Mouse (Mus musculus) limb, embryonic 12.5 days (tissue): ENCODE measurements around the gene Cd164l2. TPM values are rescaled to one million over a fixed set of nuclear protein-coding genes. Genes with fewer than 3 reads are reported as not detected.

Experiments used
- ATAC-seq: fragments of 200-750 bp; cut with Nextera tagmentation; 2 replicates; pipeline ENCODE4 v1.8.0; 2017; ENCODE audit warnings: low read depth, moderate TSS enrichment; ENCODE audit not compliant: insufficient number of reproducible peaks, insufficient read depth, low FRiP score, low TSS enrichment
- H3K27ac ChIP-seq: fragments of 300-500 bp; sonication (generic); 2 replicates; pipeline ENCODE4 v1.5.1; 2016; ENCODE audit warnings: mild to moderate bottlenecking, moderate library complexity
- H3K27me3 ChIP-seq: fragments of 300-500 bp; sonication (generic); 2 replicates; pipeline ENCODE4 v1.6.1; 2016; ENCODE audit warnings: mild to moderate bottlenecking, moderate library complexity
- H3K36me3 ChIP-seq: fragments of 300-500 bp; sonication (generic); 2 replicates; pipeline ENCODE4 v1.6.1; 2016; ENCODE audit warnings: mild to moderate bottlenecking, moderate library complexity
- H3K4me1 ChIP-seq: fragments of 300-500 bp; sonication (generic); replicated peaks from 2 replicates; pipeline ENCODE4 v1.6.1; 2016
- H3K4me2 ChIP-seq: fragments of 300-500 bp; sonication (generic); 2 replicates; pipeline ENCODE4 v1.6.1; 2016; ENCODE audit warnings: mild to moderate bottlenecking, moderate library complexity
- H3K4me3 ChIP-seq: fragments of 300-500 bp; sonication (generic); replicated peaks from 2 replicates; pipeline ENCODE4 v1.5.1; 2016; ENCODE audit warnings: mild to moderate bottlenecking
- H3K9ac ChIP-seq: fragments of 300-500 bp; sonication (generic); replicated peaks from 2 replicates; pipeline ENCODE4 v1.6.1; 2016; ENCODE audit warnings: mild to moderate bottlenecking, moderate library complexity
- H3K9me3 ChIP-seq: fragments of 300-500 bp; sonication (generic); 2 replicates; pipeline ENCODE4 v1.6.1; 2016; ENCODE audit warnings: mild to moderate bottlenecking, moderate library complexity
- WGBS: fragments of 180-500 bp; shearing (Covaris S2); methylation state at CpG from one replicate; pipeline ENCODE4 v1.1.7; 2016; 5-methylcytosine and 5-hydroxymethylcytosine counted together
- polyA plus RNA-seq: library from polyadenylated mRNA; unstranded; fragments of >200 nt; fragmentation: Nextera tagmentation; extraction: Ambion mirVana; gene quantifications from 2 replicates; pipeline ENCODE4 v1.2.1, GENCODE M21; 2016

The Cd164l2 gene
- polyA plus RNA-seq = 3.2 and 4.6 TPM in 2 replicates

DNA sequence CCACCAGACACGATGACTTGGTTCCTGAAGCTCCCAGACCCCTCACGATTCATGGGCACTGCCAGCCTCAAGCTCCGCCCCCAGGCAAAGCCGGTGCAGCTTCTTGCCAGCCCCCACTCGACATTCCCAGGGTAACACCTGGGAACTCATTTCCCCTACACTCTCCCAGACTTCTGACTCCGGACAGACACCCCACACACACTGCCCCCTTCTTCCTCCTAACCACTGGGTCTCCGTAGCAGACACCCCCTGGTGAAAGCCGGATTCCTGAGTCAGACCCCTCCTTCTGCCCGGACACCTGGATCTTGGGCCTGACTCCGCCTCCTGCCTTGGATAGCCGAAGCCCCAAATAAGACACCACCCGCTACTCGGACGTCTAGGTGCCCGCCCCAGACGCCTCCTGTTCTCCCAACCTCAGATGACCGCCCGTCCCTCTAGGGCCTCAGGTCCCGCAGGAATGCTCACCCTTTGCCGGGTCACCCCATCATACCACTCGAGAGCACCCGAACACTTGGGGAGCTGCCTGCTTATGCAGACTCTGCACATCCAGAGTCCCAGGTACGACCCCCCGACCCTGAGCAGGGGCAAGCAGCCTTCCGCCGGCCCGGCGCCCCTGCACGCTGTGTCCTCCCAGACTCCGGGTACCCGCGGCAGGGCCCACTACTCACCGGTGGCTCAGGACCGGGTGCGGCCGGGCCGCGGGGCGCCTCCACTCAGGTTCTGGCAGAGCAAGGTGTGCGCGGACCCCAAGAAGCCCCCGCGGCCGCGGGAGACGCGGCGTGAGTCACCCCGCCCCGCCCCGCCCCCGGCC lies at the start of gene Cd164l2, which contains the start of gene Gpr3:
TSS of gene Cd164l2 (plus strand) at position 381 of the 811 bp plus-strand sequence.
TSS of gene Gpr3 (minus strand) at position 786 of the 811 bp plus-strand sequence.
- Histone ChIP-seq H3K27ac (no peak within 1 kb of the TSS), H3K4me2 (peak within 1 kb of the TSS; percentile 99), H3K27me3 (peaks cover 53% of the 10 kb centered on the region), H3K4me3 (peak within 1 kb of the TSS; percentile 76), H3K4me1 (peaks cover 19% of the 10 kb centered on the region), H3K36me3 (no peaks in the 10 kb centered on the region), H3K9ac (peak within 1 kb of the TSS; percentile 65), H3K9me3 (no peaks in the 10 kb centered on the region)
- peak; percentile 27 for ATAC-seq
- 1% methylated on average over 52 of the region's 52 CpGs for WGBS

- WGBS = 77% methylated on average over 6 of the region's 6 CpGs
- H3K27me3 ChIP-seq = no peaks in the 10 kb centered on the region
- H3K36me3 ChIP-seq = peaks cover 33% of the 10 kb centered on the region
- no peak for ATAC-seq
- no peak overlapping the region for H3K4me3 ChIP-seq
- H3K27ac ChIP-seq = no peak overlapping the region
- no peak overlapping the region for H3K9ac ChIP-seq
- H3K4me1 ChIP-seq = no peaks in the 10 kb centered on the region
- no peak overlapping the region for H3K4me2 ChIP-seq
- H3K9me3 ChIP-seq = no peaks in the 10 kb centered on the region
Observed at GRCm38 (mm10) chr4:133162196-133162595, 49.7 kb upstream of the Cd164l2 start.

DNA sequence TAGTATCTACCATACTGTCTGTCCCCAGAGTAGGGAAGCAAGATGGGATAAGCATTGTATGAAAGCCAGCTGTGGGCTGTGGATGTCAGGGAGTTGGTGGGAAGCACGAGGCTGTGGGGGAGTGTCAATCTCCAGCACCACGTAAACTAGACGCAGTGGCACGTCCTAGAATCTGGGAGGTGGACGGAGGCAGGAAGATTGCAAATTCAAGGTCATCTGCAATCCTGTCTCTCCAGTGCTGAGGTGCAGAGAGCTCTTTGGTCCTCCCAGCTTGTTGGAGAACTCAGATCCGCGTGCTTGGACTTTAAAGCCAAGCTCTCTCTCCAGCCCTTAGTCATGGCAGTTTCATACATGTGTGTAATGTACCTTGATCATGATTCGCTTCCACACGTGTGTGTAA lies 45.2 kb upstream of the Cd164l2 start:
- no peak overlapping the region for H3K27ac ChIP-seq
- no peak overlapping the region for H3K9ac ChIP-seq
- H3K4me1 ChIP-seq = no peaks in the 10 kb centered on the region; the same call in 1 of the 2 replicates
- no peak overlapping the region for H3K4me3 ChIP-seq
- H3K27me3 ChIP-seq = no peaks in the 10 kb centered on the region
- no peak overlapping the region for H3K4me2 ChIP-seq
- ATAC-seq = no peak
- no peaks in the 10 kb centered on the region for H3K9me3 ChIP-seq
- WGBS = 88% methylated on average over 9 of the region's 9 CpGs
- H3K36me3 ChIP-seq = peaks cover 30% of the 10 kb centered on the region

DNA sequence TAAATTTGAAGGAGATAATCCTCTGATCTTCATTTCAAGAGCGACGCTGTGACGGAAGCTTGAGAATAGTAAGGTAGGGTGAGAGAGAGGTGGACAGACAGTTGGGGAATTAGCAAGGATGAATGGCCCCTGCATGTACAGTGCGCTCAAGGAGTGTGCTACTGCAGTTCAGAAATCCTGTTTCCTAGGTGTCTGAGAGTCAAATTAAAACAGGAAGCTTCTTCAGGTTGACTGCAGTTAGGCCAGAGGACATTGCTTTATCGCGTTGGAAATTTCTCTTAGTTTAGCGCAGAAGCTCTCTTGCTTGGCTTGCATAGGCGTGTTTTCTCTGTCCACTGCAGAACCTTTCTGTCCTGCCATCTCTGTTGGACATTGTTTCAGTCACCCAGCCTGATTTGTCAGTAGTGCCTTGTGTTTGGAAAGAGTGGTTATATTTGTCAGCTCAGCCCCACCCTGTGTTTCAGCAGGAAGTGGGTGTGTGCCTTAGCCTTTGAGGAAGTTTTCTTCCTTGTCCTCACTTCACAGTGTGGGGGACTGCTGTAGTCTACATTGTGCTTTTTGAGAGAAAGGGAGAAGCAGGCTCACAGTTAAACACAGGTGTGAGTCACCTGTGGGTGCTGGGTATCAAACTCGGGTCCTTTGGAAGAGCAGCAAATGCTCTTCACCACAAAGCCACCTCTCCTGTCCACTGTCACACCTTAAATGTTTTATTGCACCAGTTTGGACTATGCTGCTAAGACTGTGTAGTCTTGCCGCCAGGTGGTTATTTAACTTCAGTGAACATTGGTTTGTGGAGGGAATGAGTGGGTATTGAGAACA lies 42.5 kb upstream of the Cd164l2 start:
- 87% methylated on average over 10 of the region's 10 CpGs for WGBS

DNA sequence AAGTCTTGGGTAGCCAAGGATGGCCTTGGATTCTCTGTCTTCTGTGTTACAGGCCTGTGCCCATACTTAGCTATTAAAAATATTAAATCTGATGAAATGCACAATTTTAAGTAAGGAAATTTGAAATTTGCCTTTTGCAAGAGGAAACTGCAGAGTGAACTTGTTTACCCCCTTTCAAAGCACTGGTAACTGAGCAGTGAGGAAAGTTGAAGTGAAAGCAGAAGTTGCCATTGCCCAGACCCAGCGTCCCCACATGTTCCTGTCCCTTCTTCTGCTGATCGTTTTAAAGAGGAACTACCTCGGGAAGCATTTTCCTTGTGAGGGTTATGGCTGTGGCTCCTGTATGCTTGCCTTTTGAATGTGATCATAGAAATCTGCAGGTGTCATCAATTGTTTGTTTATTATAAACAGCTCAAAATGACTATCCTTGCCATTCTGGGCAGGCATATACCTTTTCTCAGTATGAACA lies 41.8 kb upstream of the Cd164l2 start:
- ATAC-seq = no peak
- no peaks in the 10 kb centered on the region for H3K27me3 ChIP-seq
- H3K9ac ChIP-seq = no peak overlapping the region
- H3K4me2 ChIP-seq = no peak overlapping the region
- 75% methylated on average over 3 of the region's 3 CpGs for WGBS
- H3K9me3 ChIP-seq = no peaks in the 10 kb centered on the region
- no peak overlapping the region for H3K4me3 ChIP-seq
- H3K27ac ChIP-seq = no peak overlapping the region
- peaks cover 13% of the 10 kb centered on the region; the same call in 1 of the 2 replicates for H3K36me3 ChIP-seq
- H3K4me1 ChIP-seq = peaks cover 11% of the 10 kb centered on the region

More for the DNA sequence above, 42.5 kb upstream of the Cd164l2 start:
- Histone ChIP-seq H3K9me3 (no peaks in the 10 kb centered on the region), H3K4me3 (no peak overlapping the region), H3K27ac (0 out of 2 replicates have a peak overlapping the region, but pooled peaks have one; percentile 23), H3K9ac (no peak overlapping the region), H3K36me3 (peaks cover 20% of the 10 kb centered on the region), H3K4me2 (no peak overlapping the region), H3K27me3 (no peaks in the 10 kb centered on the region), H3K4me1 (peaks cover 10% of the 10 kb centered on the region)
- ATAC-seq = no peak

DNA sequence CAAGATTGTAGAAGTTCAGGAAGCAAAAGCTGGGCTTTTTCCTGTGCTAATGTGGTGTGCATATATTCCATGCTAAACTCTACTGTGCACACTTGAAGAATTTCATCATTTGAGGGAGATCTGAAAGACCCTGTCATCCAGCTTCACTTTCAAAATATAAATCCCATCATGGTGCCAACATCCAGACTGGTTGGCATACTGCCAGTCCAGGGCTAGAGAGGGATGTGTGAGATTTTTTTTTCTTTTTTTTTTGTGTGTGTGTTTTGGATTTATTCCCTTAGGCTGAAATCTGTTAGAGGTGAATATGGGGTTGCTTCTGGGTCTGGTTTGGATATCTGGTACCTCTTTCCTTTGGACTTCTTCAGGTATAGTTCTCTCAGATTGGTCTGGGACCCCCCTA lies 41.3 kb upstream of the Cd164l2 start:
- H3K4me3 ChIP-seq = no peak overlapping the region
- ATAC-seq = no peak

GRCm38 (mm10) chr4:133172451-133172850 lies 39.5 kb upstream of the Cd164l2 start:
- no peak for ATAC-seq
- Histone ChIP-seq H3K36me3 (peaks cover 9% of the 10 kb centered on the region), H3K4me1 (peaks cover 29% of the 10 kb centered on the region), H3K27me3 (no peaks in the 10 kb centered on the region), H3K4me3 (no peak overlapping the region), H3K27ac (no peak overlapping the region), H3K9me3 (no peaks in the 10 kb centered on the region), H3K9ac (no peak overlapping the region), H3K4me2 (no peak overlapping the region)
- 88% methylated on average over 4 of the region's 4 CpGs for WGBS

More for the DNA sequence above, 41.3 kb upstream of the Cd164l2 start:
- H3K9ac ChIP-seq = no peak overlapping the region
- no peaks in the 10 kb centered on the region for H3K27me3 ChIP-seq
- H3K9me3 ChIP-seq = no peaks in the 10 kb centered on the region
- H3K36me3 ChIP-seq = peaks cover 13% of the 10 kb centered on the region; the same call in 1 of the 2 replicates
- peaks cover 15% of the 10 kb centered on the region for H3K4me1 ChIP-seq
- no peak overlapping the region for H3K27ac ChIP-seq
- H3K4me2 ChIP-seq = no peak overlapping the region

DNA sequence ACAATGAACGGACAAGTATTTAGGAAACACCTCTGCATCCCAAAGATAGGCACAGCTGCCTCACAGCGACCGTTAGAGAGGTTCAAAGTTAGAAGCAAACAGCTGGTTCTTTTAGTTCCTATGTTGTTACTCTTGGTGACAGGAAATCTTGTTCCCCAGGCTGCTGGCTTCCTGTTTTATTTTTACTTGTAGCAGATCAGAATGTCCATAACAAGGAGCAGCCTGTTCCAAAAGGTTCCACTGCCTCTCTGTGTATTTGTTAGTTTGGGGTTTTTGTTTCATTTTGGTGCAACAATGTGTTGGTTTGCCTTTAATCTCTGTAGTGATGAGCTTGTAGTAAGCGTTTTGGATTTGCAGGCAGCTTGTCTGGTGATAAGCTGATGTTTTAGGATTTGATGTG lies 37.6 kb upstream of the Cd164l2 start:
- Histone ChIP-seq H3K4me1 (peaks cover 29% of the 10 kb centered on the region), H3K27ac (peak overlapping the region; percentile 36), H3K27me3 (no peaks in the 10 kb centered on the region), H3K36me3 (peaks cover 22% of the 10 kb centered on the region), H3K4me3 (no peak overlapping the region), H3K9ac (no peak overlapping the region), H3K4me2 (no peak overlapping the region), H3K9me3 (no peaks in the 10 kb centered on the region)
- ATAC-seq = no peak
- 51% methylated on average over 4 of the region's 4 CpGs for WGBS

GRCm38 (mm10) chr4:133175274-133175673 lies 36.7 kb upstream of the Cd164l2 start:
- Histone ChIP-seq H3K9ac (no peak overlapping the region), H3K4me3 (no peak overlapping the region), H3K27ac (no peak overlapping the region), H3K9me3 (no peaks in the 10 kb centered on the region), H3K4me1 (peaks cover 29% of the 10 kb centered on the region), H3K36me3 (peaks cover 31% of the 10 kb centered on the region), H3K27me3 (no peaks in the 10 kb centered on the region), H3K4me2 (no peak overlapping the region)
- no peak for ATAC-seq
- 82% methylated on average over 7 of the region's 7 CpGs for WGBS

DNA sequence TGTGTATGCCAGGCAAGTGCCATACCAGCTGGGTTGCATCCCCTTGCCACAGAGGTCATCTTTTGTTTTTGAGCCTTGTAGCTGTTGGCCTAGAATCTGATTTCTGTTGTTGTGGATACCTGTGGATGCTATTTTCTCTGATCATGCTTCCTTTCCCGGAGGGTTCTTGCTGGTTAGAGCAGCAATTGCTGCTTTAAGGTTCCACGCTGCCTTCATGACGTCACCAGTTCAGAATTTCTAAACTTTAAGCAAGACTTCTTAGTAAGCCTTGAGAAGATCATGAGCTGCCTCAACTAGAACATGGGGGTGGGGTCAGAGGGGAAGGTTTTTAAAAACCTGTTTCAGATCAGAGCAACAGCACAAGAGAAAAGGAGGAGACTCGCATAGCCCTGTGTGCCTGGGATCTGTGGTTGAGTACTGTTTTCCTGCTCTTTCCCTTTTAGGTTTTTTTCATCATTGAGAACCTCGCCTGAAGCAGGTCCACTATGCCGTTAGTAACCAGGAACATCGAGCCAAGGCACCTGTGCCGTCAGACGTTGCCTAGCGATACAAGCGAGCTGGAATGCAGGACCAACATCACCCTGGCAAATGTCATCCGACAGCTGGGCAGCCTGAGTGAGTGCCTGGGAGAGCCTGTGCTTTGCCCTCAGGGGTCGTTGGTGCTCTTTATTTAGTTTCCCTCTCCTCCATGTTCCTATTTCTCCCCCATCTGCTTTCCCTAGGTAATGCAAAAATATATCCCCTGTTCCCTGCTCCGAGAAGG lies 35.8 kb upstream of the Cd164l2 start:
- Histone ChIP-seq H3K27ac (peak overlapping the region; percentile 60), H3K9me3 (no peaks in the 10 kb centered on the region)

More for the DNA sequence above, 35.8 kb upstream of the Cd164l2 start:
- H3K9ac ChIP-seq = no peak overlapping the region
- no peak overlapping the region for H3K4me3 ChIP-seq
- 36% methylated on average over 14 of the region's 14 CpGs for WGBS
- no peak overlapping the region for H3K4me2 ChIP-seq
- H3K36me3 ChIP-seq = peaks cover 39% of the 10 kb centered on the region
- no peak for ATAC-seq
- H3K4me1 ChIP-seq = peaks cover 29% of the 10 kb centered on the region
- H3K27me3 ChIP-seq = no peaks in the 10 kb centered on the region
